Mouse (Mus musculus) embryonic fibroblast, embryonic 13.5 days (primary cell): ENCODE measurements around the gene Astn2.

Source experiments
- CTCF ChIP-seq: IDR thresholded peaks from 2 replicates; pipeline ENCODE4 v1.5.1; 2011; ENCODE audit warnings: mild to moderate bottlenecking, control low read depth, low read length, moderate library complexity, borderline replicate concordance; ENCODE audit not compliant: insufficient read depth
- POLR2A ChIP-seq: IDR thresholded peaks from 2 replicates; pipeline ENCODE4 v1.6.1; 2011; ENCODE audit warnings: low read depth, mild to moderate bottlenecking, control low read depth, low read length, moderate library complexity

DNA sequence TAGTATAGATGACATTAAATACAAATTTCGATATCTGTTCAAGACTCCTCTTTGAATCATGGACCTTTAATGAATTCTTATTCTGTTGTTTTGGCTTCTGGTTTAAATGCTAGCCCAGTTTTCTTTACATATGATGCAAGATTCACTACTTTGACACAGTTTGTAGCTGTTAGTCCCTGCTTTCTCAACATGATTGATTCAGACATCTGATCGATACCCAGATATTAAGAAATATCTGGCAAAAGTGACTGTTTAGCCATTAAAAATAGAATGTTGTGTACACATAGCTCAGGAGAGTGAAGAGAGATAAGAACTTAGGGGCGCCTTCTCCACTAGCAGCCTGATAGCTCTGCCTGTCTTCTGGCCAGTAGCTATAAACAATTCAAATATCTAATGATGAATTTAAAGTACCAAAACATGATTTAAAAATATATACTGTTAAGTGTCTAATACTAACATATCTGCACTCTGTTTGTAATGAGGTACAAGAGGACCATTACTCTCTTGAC is 457.2 kb downstream of the Astn2 start:
- TF ChIP-seq CTCF = no peak
- TF ChIP-seq POLR2A = no peak
